Mouse (Mus musculus) liver, postnatal 0 days (tissue): ENCODE results near the gene Ttc33. TPM values are rescaled to one million over a fixed set of nuclear protein-coding genes. Genes with fewer than 3 reads are reported as not detected.

ENCODE experiments used
- ATAC-seq: fragments of 200-750 bp; cut with Nextera tagmentation; 2 replicates; pipeline ENCODE4 v1.8.0; 2017; ENCODE audit warnings: mild to moderate bottlenecking, moderate library complexity
- DNase-seq: peaks from one replicate; pipeline ENCODE4 v3.0.0-alpha.2; 2016
- H3K27ac ChIP-seq: fragments of 300-500 bp; sonication (generic); 2 replicates; pipeline ENCODE4 v1.5.1; 2014; ENCODE audit warnings: antibody characterized with exemption, moderate library complexity, mild to moderate bottlenecking, low read depth
- H3K27me3 ChIP-seq: fragments of 300-500 bp; sonication (generic); 2 replicates; pipeline ENCODE4 v1.6.1; 2014; ENCODE audit warnings: low read length, control low read depth, mixed read lengths; ENCODE audit not compliant: insufficient read depth
- H3K36me3 ChIP-seq: fragments of 300-500 bp; sonication (generic); replicated peaks from 2 replicates; pipeline ENCODE4 v1.6.1; 2014; ENCODE audit warnings: mild to moderate bottlenecking, control low read depth, low read length, moderate library complexity, mixed read lengths; ENCODE audit not compliant: insufficient read depth
- H3K4me1 ChIP-seq: fragments of 300-500 bp; sonication (generic); 2 replicates; pipeline ENCODE4 v1.6.1; 2014; ENCODE audit warnings: antibody characterized with exemption, mild to moderate bottlenecking, control low read depth; ENCODE audit not compliant: insufficient read depth
- H3K4me2 ChIP-seq: fragments of 300-500 bp; sonication (generic); 2 replicates; pipeline ENCODE4 v1.6.1; 2014; ENCODE audit warnings: low read depth, mild to moderate bottlenecking, low read length, moderate library complexity, mixed read lengths
- H3K4me3 ChIP-seq: fragments of 300-500 bp; sonication (generic); 2 replicates; pipeline ENCODE4 v1.5.1; 2014; ENCODE audit warnings: low read depth, low read length
- H3K9ac ChIP-seq: fragments of 300-500 bp; sonication (generic); replicated peaks from 2 replicates; pipeline ENCODE4 v1.6.1; 2014; ENCODE audit warnings: mild to moderate bottlenecking, moderate library complexity
- H3K9me3 ChIP-seq: fragments of 300-500 bp; sonication (generic); 2 replicates; pipeline ENCODE4 v1.6.1; 2016; ENCODE audit warnings: mild to moderate bottlenecking, control low read depth, low read length, mixed read lengths
- CTCF ChIP-seq: sonication (generic); IDR thresholded peaks from 2 replicates; pipeline ENCODE4 v1.5.1; 2016; ENCODE audit warnings: antibody characterized with exemption, low read depth
- EP300 ChIP-seq: IDR thresholded peaks from 2 replicates; pipeline ENCODE4 v1.6.1; 2016; ENCODE audit warnings: antibody characterized with exemption, low read depth, mild to moderate bottlenecking
- WGBS: fragments of 180-500 bp; shearing (Covaris S2); extraction: QIAGEN DNeasy Blood & Tissue Kit; methylation state at CpG from one replicate; pipeline ENCODE4 v1.1.7; 2014; ENCODE audit not compliant: insufficient replicate concordance; 5-methylcytosine and 5-hydroxymethylcytosine counted together
- polyA plus RNA-seq: library from polyadenylated mRNA; unstranded; fragments of >200 nt; fragmentation: Nextera tagmentation; extraction: Ambion mirVana; gene quantifications from 2 replicates; pipeline ENCODE4 v1.2.1, GENCODE M21; 2015

Ttc33 gene
- polyA plus RNA-seq: 16.3 and 16.5 TPM in 2 replicates

- ATAC-seq (peak; percentile 91), DNase-seq (peak; percentile 82)
- Histone ChIP-seq H3K4me1 (peaks cover 17% of the 10 kb centered on the region), H3K36me3 (peaks cover 9% of the 10 kb centered on the region), H3K9ac (peak within 1 kb of the TSS; percentile 87), H3K4me3 (peak within 1 kb of the TSS; percentile 95), H3K27ac (peak within 1 kb of the TSS; percentile 94), H3K27me3 (no peaks in the 10 kb centered on the region), H3K9me3 (no peaks in the 10 kb centered on the region), H3K4me2 (peak within 1 kb of the TSS; percentile 80)
- TF ChIP-seq EP300 (no peak), CTCF (peak; percentile 59)
- under 1% methylated on average over 55 of the region's 55 CpGs for WGBS
Measured at GRCm38 (mm10) chr15:5185366-5186292, at the start of gene Ttc33. Ttc33 (plus strand) TSS chr15:5185525.

- TF ChIP-seq CTCF (no peak), EP300 (peak; percentile 91)
- H3K9me3 ChIP-seq: no peaks in the 10 kb centered on the region
- H3K27me3 ChIP-seq: no peaks in the 10 kb centered on the region
- no peak overlapping the region for H3K4me3 ChIP-seq
- DNase-seq: no peak
- no peak overlapping the region for H3K9ac ChIP-seq
- no peaks in the 10 kb centered on the region for H3K36me3 ChIP-seq
- peak overlapping the region; percentile 11; the same call in 1 of the 2 replicates for H3K4me2 ChIP-seq
- peaks cover 32% of the 10 kb centered on the region for H3K4me1 ChIP-seq
- ATAC-seq: no peak
- peak overlapping the region; percentile 11 for H3K27ac ChIP-seq
- WGBS: 48% methylated on average over 9 of the region's 9 CpGs
Measured at GRCm38 (mm10) chr15:5138021-5138856, 47.1 kb upstream of the Ttc33 start.

GRCm38 (mm10) chr15:5139366-5139765 lies 46.0 kb upstream of the Ttc33 start:
- WGBS: 51% methylated on average over 2 of the region's 2 CpGs
- no peaks in the 10 kb centered on the region for H3K9me3 ChIP-seq
- no peak for TF ChIP-seq CTCF
- TF ChIP-seq EP300: no peak
- H3K27ac ChIP-seq: peak overlapping the region; percentile 79
- H3K36me3 ChIP-seq: no peaks in the 10 kb centered on the region
- H3K4me1 ChIP-seq: peaks cover 29% of the 10 kb centered on the region
- peak overlapping the region; percentile 49 for H3K4me2 ChIP-seq
- no peaks in the 10 kb centered on the region for H3K27me3 ChIP-seq
- no peak overlapping the region for H3K9ac ChIP-seq
- no peak for DNase-seq
- H3K4me3 ChIP-seq: no peak overlapping the region
- ATAC-seq: no peak

GRCm38 (mm10) chr15:5139863-5140262 lies 45.5 kb upstream of the Ttc33 start:
- Histone ChIP-seq H3K9ac (no peak overlapping the region), H3K4me3 (no peak overlapping the region), H3K27me3 (no peaks in the 10 kb centered on the region), H3K9me3 (no peaks in the 10 kb centered on the region), H3K27ac (peak overlapping the region; percentile 79), H3K4me1 (peaks cover 32% of the 10 kb centered on the region), H3K36me3 (no peaks in the 10 kb centered on the region), H3K4me2 (peak overlapping the region; percentile 49)
- WGBS: 56% methylated on average over 7 of the region's 7 CpGs
- TF ChIP-seq EP300 (peak; percentile 65; the same call in 1 of the 2 replicates), CTCF (no peak)
- ATAC-seq: peak; percentile 81
- DNase-seq: no peak

- Histone ChIP-seq H3K27ac (peak overlapping the region; percentile 79), H3K4me2 (peak overlapping the region; percentile 49), H3K9me3 (no peaks in the 10 kb centered on the region), H3K27me3 (no peaks in the 10 kb centered on the region), H3K4me3 (no peak overlapping the region), H3K4me1 (peaks cover 37% of the 10 kb centered on the region), H3K36me3 (no peaks in the 10 kb centered on the region), H3K9ac (no peak overlapping the region)
- DNase-seq (no peak), ATAC-seq (peak; percentile 69)
- TF ChIP-seq CTCF (no peak), EP300 (peak; percentile 93)
Measured at GRCm38 (mm10) chr15:5140357-5140756, 45.0 kb upstream of the Ttc33 start.

- Histone ChIP-seq H3K9ac (no peak overlapping the region; the same call in 1 of the 2 replicates), H3K4me3 (no peak overlapping the region), H3K27ac (peak overlapping the region; percentile 78), H3K4me2 (peak overlapping the region; percentile 43; the same call in 1 of the 2 replicates), H3K9me3 (no peaks in the 10 kb centered on the region), H3K27me3 (no peaks in the 10 kb centered on the region), H3K36me3 (no peaks in the 10 kb centered on the region), H3K4me1 (peaks cover 41% of the 10 kb centered on the region)
- WGBS: 42% methylated on average over 5 of the region's 5 CpGs
- ATAC-seq (no peak), DNase-seq (no peak)
- TF ChIP-seq CTCF (no peak), EP300 (no peak)
Measured at GRCm38 (mm10) chr15:5142047-5142446, 43.3 kb upstream of the Ttc33 start.
